Mouse (Mus musculus): ENCODE measurements around the gene Reg1. TPM values are rescaled to one million over a fixed set of nuclear protein-coding genes. Genes with fewer than 3 reads are reported as not detected.
A peak's percentile ranks its signal among the peaks of the same experiment; 100 is the strongest.
"Not testable (repeated sequence)": the region's sequence is repeated elsewhere in the genome, so short reads cannot be mapped to it uniquely, and the experiment has no call there.

The Reg1 gene
- not detected in 2 replicates for polyA plus RNA-seq (2015; fragmentation: Nextera tagmentation; extraction: Ambion mirVana)

- H3K4me1 ChIP-seq; H3K9ac ChIP-seq (replicated peaks); H3K4me2 ChIP-seq (replicated peaks); H3K36me3 ChIP-seq; H3K27me3 ChIP-seq; H3K4me3 ChIP-seq; H3K27ac ChIP-seq (replicated peaks); H3K9me3 ChIP-seq; ATAC-seq (replicated peaks): not testable (repeated sequence)
Measured at GRCm38 (mm10) chr6:78422411-78422810, at the start of gene Reg1. TSS of gene Reg1 (plus strand) at chr6:78422711.

- no peak within 1 kb of the TSS for H3K27ac ChIP-seq (replicated peaks)
- no peaks in the 10 kb centered on the region for H3K9me3 ChIP-seq
- no peaks in the 10 kb centered on the region for H3K4me1 ChIP-seq
- no peaks in the 10 kb centered on the region for H3K27me3 ChIP-seq
- H3K36me3 ChIP-seq = no peaks in the 10 kb centered on the region
- no peak within 1 kb of the TSS for H3K4me3 ChIP-seq
- H3K4me2 ChIP-seq (replicated peaks) = no peak within 1 kb of the TSS
- ATAC-seq (replicated peaks) = no peak
- 78% methylated on average over 2 of the region's 2 CpGs for WGBS
- H3K9ac ChIP-seq (replicated peaks) = no peak within 1 kb of the TSS
Measured at GRCm38 (mm10) chr6:78378765-78379164, 43.7 kb upstream of the Reg1 start, which contains the start of gene Reg3d. TSS of gene Reg3d (minus strand) at chr6:78378865.

- Histone ChIP-seq H3K9ac (replicated peaks) (no peak within 1 kb of the TSS), H3K9me3 (no peaks in the 10 kb centered on the region), H3K27ac (replicated peaks) (no peak within 1 kb of the TSS), H3K4me1 (no peaks in the 10 kb centered on the region), H3K36me3 (no peaks in the 10 kb centered on the region), H3K4me3 (no peak within 1 kb of the TSS), H3K27me3 (no peaks in the 10 kb centered on the region), H3K4me2 (replicated peaks) (no peak within 1 kb of the TSS)
- no peak for ATAC-seq (replicated peaks)
Measured at GRCm38 (mm10) chr6:78380409-78380808, 42.1 kb upstream of the Reg1 start, which contains the start of gene Reg3a. TSS of gene Reg3a (plus strand) at chr6:78380709.

- Histone ChIP-seq H3K4me2 (replicated peaks) (no peak overlapping the region), H3K36me3 (no peaks in the 10 kb centered on the region), H3K27ac (replicated peaks) (no peak overlapping the region), H3K4me3 (no peak overlapping the region), H3K9me3 (no peaks in the 10 kb centered on the region), H3K9ac (replicated peaks) (no peak overlapping the region), H3K27me3 (no peaks in the 10 kb centered on the region), H3K4me1 (no peaks in the 10 kb centered on the region)
- 80% methylated on average over 3 of the region's 3 CpGs for WGBS
- ATAC-seq (replicated peaks) = 0 out of 2 replicates have a peak, but pooled peaks have one; percentile 26
Measured at GRCm38 (mm10) chr6:78385609-78386008, 36.9 kb upstream of the Reg1 start.

- not testable (repeated sequence) for H3K4me3 ChIP-seq; ATAC-seq (replicated peaks); H3K4me1 ChIP-seq; H3K9me3 ChIP-seq; H3K9ac ChIP-seq (replicated peaks); H3K36me3 ChIP-seq; H3K27me3 ChIP-seq; H3K4me2 ChIP-seq (replicated peaks); H3K27ac ChIP-seq (replicated peaks)
- WGBS = 96% methylated on average over 4 of the region's 17 CpGs
Measured at GRCm38 (mm10) chr6:78395323-78395722, 27.2 kb upstream of the Reg1 start, which contains the start of gene Reg2. TSS of gene Reg2 (plus strand) at chr6:78395623.

GRCm38 (mm10) chr6:78425497-78425896, 3.0 kb downstream of the Reg1 start:
- H3K9ac ChIP-seq (replicated peaks) = no peak overlapping the region
- no peak for ATAC-seq (replicated peaks)
- 84% methylated on average over 3 of the region's 3 CpGs for WGBS
- no peak overlapping the region for H3K27ac ChIP-seq (replicated peaks)
- no peaks in the 10 kb centered on the region for H3K9me3 ChIP-seq
- H3K27me3 ChIP-seq = no peaks in the 10 kb centered on the region
- H3K36me3 ChIP-seq = no peaks in the 10 kb centered on the region
- H3K4me2 ChIP-seq (replicated peaks) = no peak overlapping the region
- no peaks in the 10 kb centered on the region for H3K4me1 ChIP-seq
- no peak overlapping the region for H3K4me3 ChIP-seq

- Histone ChIP-seq H3K36me3 (no peaks in the 10 kb centered on the region), H3K27me3 (no peaks in the 10 kb centered on the region), H3K4me1 (no peaks in the 10 kb centered on the region), H3K27ac (replicated peaks) (no peak overlapping the region), H3K9me3 (no peaks in the 10 kb centered on the region), H3K4me2 (replicated peaks) (no peak overlapping the region), H3K4me3 (no peak overlapping the region), H3K9ac (replicated peaks) (no peak overlapping the region)
- WGBS = 84% methylated on average over 1 of the region's 1 CpGs
- ATAC-seq (replicated peaks) = no peak
Measured at GRCm38 (mm10) chr6:78447202-78447601, 24.7 kb downstream of the Reg1 start.

GRCm38 (mm10) chr6:78448409-78448808, 25.9 kb downstream of the Reg1 start:
- Histone ChIP-seq H3K4me1 (no peaks in the 10 kb centered on the region), H3K36me3 (no peaks in the 10 kb centered on the region), H3K27me3 (no peaks in the 10 kb centered on the region), H3K27ac (replicated peaks) (no peak overlapping the region), H3K4me2 (replicated peaks) (no peak overlapping the region), H3K4me3 (no peak overlapping the region), H3K9ac (replicated peaks) (no peak overlapping the region), H3K9me3 (no peaks in the 10 kb centered on the region)
- no peak for ATAC-seq (replicated peaks)

GRCm38 (mm10) chr6:78452804-78453203, 30.3 kb downstream of the Reg1 start:
- no peak overlapping the region for H3K4me3 ChIP-seq
- H3K4me1 ChIP-seq = no peaks in the 10 kb centered on the region
- H3K27me3 ChIP-seq = no peaks in the 10 kb centered on the region
- no peaks in the 10 kb centered on the region for H3K36me3 ChIP-seq
- H3K4me2 ChIP-seq (replicated peaks) = no peak overlapping the region
- H3K27ac ChIP-seq (replicated peaks) = no peak overlapping the region
- WGBS = 96% methylated on average over 2 of the region's 2 CpGs
- ATAC-seq (replicated peaks) = no peak
- no peaks in the 10 kb centered on the region for H3K9me3 ChIP-seq
- H3K9ac ChIP-seq (replicated peaks) = no peak overlapping the region

GRCm38 (mm10) chr6:78460191-78460825, 37.8 kb downstream of the Reg1 start:
- 20% methylated on average over 3 of the region's 3 CpGs for WGBS
- no peak overlapping the region for H3K4me3 ChIP-seq
- H3K4me2 ChIP-seq (replicated peaks) = no peak overlapping the region
- H3K27ac ChIP-seq (replicated peaks) = peak overlapping the region; percentile 79
- H3K9ac ChIP-seq (replicated peaks) = no peak overlapping the region
- ATAC-seq (replicated peaks) = peak; percentile 98
- H3K4me1 ChIP-seq = peaks cover 3% of the 10 kb centered on the region; the same call in 1 of the 2 replicates
- no peaks in the 10 kb centered on the region for H3K36me3 ChIP-seq
- no peaks in the 10 kb centered on the region for H3K27me3 ChIP-seq
- no peaks in the 10 kb centered on the region for H3K9me3 ChIP-seq

- peaks cover 3% of the 10 kb centered on the region; the same call in 1 of the 2 replicates for H3K4me1 ChIP-seq
- H3K27me3 ChIP-seq = no peaks in the 10 kb centered on the region
- H3K4me3 ChIP-seq = no peak overlapping the region
- H3K27ac ChIP-seq (replicated peaks) = no peak overlapping the region
- H3K9ac ChIP-seq (replicated peaks) = no peak overlapping the region
- no peak overlapping the region for H3K4me2 ChIP-seq (replicated peaks)
- no peaks in the 10 kb centered on the region for H3K36me3 ChIP-seq
- H3K9me3 ChIP-seq = no peaks in the 10 kb centered on the region
- 87% methylated on average over 2 of the region's 2 CpGs for WGBS
- ATAC-seq (replicated peaks) = no peak
Measured at GRCm38 (mm10) chr6:78462360-78462759, 39.8 kb downstream of the Reg1 start.

GRCm38 (mm10) chr6:78463266-78463665, 40.8 kb downstream of the Reg1 start:
- Histone ChIP-seq H3K9me3 (no peaks in the 10 kb centered on the region), H3K27me3 (no peaks in the 10 kb centered on the region), H3K27ac (replicated peaks) (no peak overlapping the region), H3K4me1 (peaks cover 3% of the 10 kb centered on the region; the same call in 1 of the 2 replicates), H3K4me3 (no peak overlapping the region), H3K36me3 (no peaks in the 10 kb centered on the region), H3K9ac (replicated peaks) (no peak overlapping the region), H3K4me2 (replicated peaks) (no peak overlapping the region)
- no peak for ATAC-seq (replicated peaks)
- WGBS = 85% methylated on average over 2 of the region's 2 CpGs

- Histone ChIP-seq H3K4me2 (replicated peaks) (no peak within 1 kb of the TSS), H3K9me3 (no peaks in the 10 kb centered on the region), H3K4me3 (no peak within 1 kb of the TSS), H3K27ac (replicated peaks) (no peak within 1 kb of the TSS), H3K27me3 (no peaks in the 10 kb centered on the region), H3K36me3 (no peaks in the 10 kb centered on the region), H3K4me1 (no peaks in the 10 kb centered on the region), H3K9ac (replicated peaks) (no peak within 1 kb of the TSS)
- 98% methylated on average over 2 of the region's 2 CpGs for WGBS
- ATAC-seq (replicated peaks) = no peak
Measured at GRCm38 (mm10) chr6:78468772-78469171, 46.3 kb downstream of the Reg1 start, which contains the start of gene Reg3g. TSS of gene Reg3g (minus strand) at chr6:78468872.

Data from forebrain, embryonic 15.5 days (tissue).